Mouse (Mus musculus) heart, postnatal 10 days (tissue): ENCODE measurements around the gene Ccdc186. TPM values are rescaled to one million over a fixed set of nuclear protein-coding genes. Genes with fewer than 3 reads are reported as not detected.
A peak's percentile ranks its signal among the peaks of the same experiment; 100 is the strongest.
"Not testable (repeated sequence)": the region's sequence is repeated elsewhere in the genome, so short reads cannot be mapped to it uniquely, and the experiment has no call there.

Source experiments
- DNase-seq, 2 experiments: peaks; one replicate each; pipeline ENCODE4 v3.0.0; 2021
- intact Hi-C: fragments of 180-260 bp; cut with DNase I; formaldehyde crosslinking; loops from one replicate; pipeline ENCODE4 v1.15.1; 2025
- total RNA-seq, 2 experiments: library from RNA; stranded (reverse); gene quantifications; 2 replicates each; pipeline ENCODE4 v1.2.3; 2021

The Ccdc186 gene
- total RNA-seq, 2 experiments from 2014 or later = 22.2 to 29.6 TPM

DNA sequence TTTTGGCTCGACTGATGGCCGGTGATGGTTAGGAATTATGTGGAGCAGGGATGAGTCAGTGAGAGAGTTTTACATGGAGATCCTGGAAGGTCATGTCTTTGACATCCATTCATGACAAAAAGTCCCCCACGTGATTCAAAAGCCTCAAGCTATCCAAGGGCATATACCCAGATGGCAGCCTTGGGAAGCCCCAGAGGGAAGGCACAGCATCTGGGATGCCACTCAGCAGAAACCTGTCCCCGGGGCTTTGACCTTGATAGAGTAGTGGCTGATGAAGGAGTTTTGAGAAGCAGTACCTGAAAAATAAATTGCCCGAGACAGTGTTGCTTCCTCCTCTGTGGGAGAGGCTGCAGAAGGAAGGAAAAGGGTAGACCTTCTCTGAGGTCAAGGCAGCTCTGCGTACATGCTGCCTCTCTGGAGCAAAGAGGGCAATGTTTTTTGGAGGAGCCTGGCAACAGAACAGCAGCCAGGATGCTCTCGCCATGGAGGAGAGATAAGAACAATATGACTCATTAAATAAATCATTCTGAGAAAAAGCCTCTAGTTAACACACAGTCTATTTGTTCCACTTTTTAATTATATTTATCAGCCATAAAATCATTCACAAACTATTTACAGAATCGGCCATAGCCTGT lies 61.6 kb downstream of the Ccdc186 start:
- DNase-seq = no peak
- intact Hi-C loops = no loop called here

GRCm38 (mm10) chr19:56759740-56760139 lies 62.2 kb downstream of the Ccdc186 start:
- no peak for DNase-seq
- intact Hi-C loops = no loop called here

- DNase-seq = no peak
- intact Hi-C loops = no loop called here
These were observed 63.7 kb downstream of the Ccdc186 start for GRCm38 (mm10) chr19:56758311-56758710.

DNA sequence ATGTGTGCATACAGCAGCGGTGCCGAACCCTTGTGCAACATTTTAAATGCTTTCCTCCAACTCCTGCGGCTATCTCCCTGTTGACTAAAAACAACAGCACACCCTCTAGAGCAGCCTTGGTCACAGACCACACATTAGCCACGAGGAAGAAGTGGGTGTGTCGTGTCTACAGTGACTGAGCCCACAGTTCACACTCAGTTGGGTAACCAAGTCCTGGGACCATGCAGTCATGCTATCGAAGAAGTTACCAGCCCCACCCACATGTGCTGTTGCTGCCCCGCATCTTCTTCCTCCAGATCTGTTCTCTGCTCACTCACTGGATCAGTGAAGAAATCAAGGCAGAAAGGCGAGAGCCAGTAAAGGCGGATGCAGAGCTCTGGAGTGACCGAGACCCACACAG lies 65.6 kb downstream of the Ccdc186 start:
- intact Hi-C loops = no loop called here
- DNase-seq = no peak

GRCm38 (mm10) chr19:56754456-56754855 lies 67.5 kb downstream of the Ccdc186 start:
- intact Hi-C loops, DNase-seq: not testable (repeated sequence)

- intact Hi-C loops = no loop called here
- no peak for DNase-seq
These were observed 71.3 kb downstream of the Ccdc186 start for GRCm38 (mm10) chr19:56750709-56751108.

DNA sequence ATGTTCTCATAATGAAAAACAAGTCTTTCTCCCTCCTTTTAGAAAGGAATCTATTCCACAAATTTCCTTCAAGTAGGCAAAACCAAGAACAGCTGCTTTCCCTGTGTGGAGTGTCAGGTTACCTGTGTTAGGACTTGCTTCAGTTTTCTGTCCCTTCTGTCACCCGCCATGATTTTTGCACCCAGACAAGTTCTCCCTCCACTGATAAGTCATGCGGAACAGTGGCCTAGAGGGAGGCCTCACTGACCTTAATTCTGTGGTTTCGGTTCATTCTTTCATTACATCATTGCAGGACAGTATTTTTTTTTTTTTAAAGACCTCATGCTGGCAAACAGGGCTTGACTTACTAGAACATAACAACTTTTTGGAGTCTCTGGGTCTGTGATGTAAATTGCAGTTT lies 72.6 kb downstream of the Ccdc186 start:
- no peak for DNase-seq
- intact Hi-C loops = no loop called here

- intact Hi-C loops = loop anchor here (2.0 kb wide), 1 partner anchor 27 kb away; no protein-coding TSS in a partner anchor
These were observed 74.1 kb downstream of the Ccdc186 start for GRCm38 (mm10) chr19:56747878-56748277.

GRCm38 (mm10) chr19:56746618-56747017 lies 75.4 kb downstream of the Ccdc186 start:
- DNase-seq = peak in 1 of 2 experiments; percentile 52
- intact Hi-C loops = loop anchor here (2.0 kb wide), 1 partner anchor 28 kb away; no protein-coding TSS in a partner anchor

More at GRCm38 (mm10) chr19:56747878-56748277, 74.1 kb downstream of the Ccdc186 start:
- DNase-seq = peak in 1 of 2 experiments; percentile 49

GRCm38 (mm10) chr19:56745528-56745927 lies 76.5 kb downstream of the Ccdc186 start:
- intact Hi-C loops = no loop called here
- DNase-seq = peak; percentile 72 to 73

- intact Hi-C loops = no loop called here
- peak; percentile 70 to 74 for DNase-seq
These were observed 76.9 kb downstream of the Ccdc186 start for GRCm38 (mm10) chr19:56745061-56745460.

Other genes starting within 250 kb of the Ccdc186 start
- 10 to 100 TPM; 22.7 to 30.3 TPM for gene Adrb1, start 100.0 kb downstream of the Ccdc186 start, total RNA-seq
- under 1 TPM; 0.07 to 0.10 TPM for gene Tdrd1, start 4.0 kb upstream of the Ccdc186 start, total RNA-seq
- gene Vwa2, start 52.1 kb upstream of the Ccdc186 start, total RNA-seq = not detected
- 10 to 100 TPM; 11.0 to 13.4 TPM for gene Afap1l2, start 186.0 kb upstream of the Ccdc186 start, total RNA-seq